Mouse (Mus musculus) erythroblast, embryonic 14.5 days (primary cell): Measurements from ENCODE around the gene Fto.

ENCODE experiments used
- GATA1 ChIP-seq: IDR thresholded peaks from 2 replicates; pipeline ENCODE4 v1.6.1; 2012; ENCODE audit warnings: low read length, inconsistent platforms, mixed read lengths
- TAL1 ChIP-seq: IDR thresholded peaks from 3 replicates; pipeline ENCODE4 v1.6.1; 2012; ENCODE audit warnings: low read length, inconsistent platforms, mixed read lengths

- TF ChIP-seq GATA1 = no peak
- no peak for TF ChIP-seq TAL1
Measured at GRCm38 (mm10) chr8:91648776-91649175, 335.5 kb downstream of the Fto start.
